Mouse (Mus musculus) kidney, postnatal 10 days (tissue): ENCODE results near the gene Ppm1b.
"Not testable (repeated sequence)": the region's sequence is repeated elsewhere in the genome, so short reads cannot be mapped to it uniquely, and the experiment has no call there.

Experiments
- DNase-seq: peaks from one replicate; pipeline ENCODE4 v3.0.0; 2021; ENCODE audit warnings: mixed read lengths

The Ppm1b gene

GRCm38 (mm10) chr17:84956441-84956840 lies at the start of gene Ppm1b:
Gene Ppm1b (plus strand): TSS chr17:84956741.
- DNase-seq = no peak

GRCm38 (mm10) chr17:84921666-84922376 lies 34.7 kb upstream of the Ppm1b start:
- DNase-seq = no peak

- DNase-seq = no peak
Observed at GRCm38 (mm10) chr17:84924779-84925178, 31.8 kb upstream of the Ppm1b start.

GRCm38 (mm10) chr17:84926233-84926632 lies 30.3 kb upstream of the Ppm1b start:
- no peak for DNase-seq

GRCm38 (mm10) chr17:84927580-84927979 lies 29.0 kb upstream of the Ppm1b start:
- DNase-seq = no peak

- no peak for DNase-seq
Observed at GRCm38 (mm10) chr17:84932943-84933342, 23.6 kb upstream of the Ppm1b start.

GRCm38 (mm10) chr17:84933968-84934367 lies 22.6 kb upstream of the Ppm1b start:
- DNase-seq = no peak

GRCm38 (mm10) chr17:84935620-84936019 lies 20.9 kb upstream of the Ppm1b start:
- DNase-seq = not testable (repeated sequence)

- DNase-seq = no peak
Observed at GRCm38 (mm10) chr17:84936301-84936700, 20.2 kb upstream of the Ppm1b start.

GRCm38 (mm10) chr17:84936809-84937208 lies 19.7 kb upstream of the Ppm1b start:
- DNase-seq = no peak

GRCm38 (mm10) chr17:84937220-84937619 lies 19.3 kb upstream of the Ppm1b start:
- DNase-seq = no peak

- no peak for DNase-seq
Observed at GRCm38 (mm10) chr17:84938215-84938614, 18.3 kb upstream of the Ppm1b start.

GRCm38 (mm10) chr17:84940017-84940731 lies 16.4 kb upstream of the Ppm1b start:
- no peak for DNase-seq

- no peak for DNase-seq
Observed at GRCm38 (mm10) chr17:84941291-84941868, 15.2 kb upstream of the Ppm1b start.

GRCm38 (mm10) chr17:84942358-84943032 lies 14.0 kb upstream of the Ppm1b start:
- DNase-seq = no peak

- DNase-seq = no peak
Observed at GRCm38 (mm10) chr17:84943033-84943393, 13.5 kb upstream of the Ppm1b start.

- DNase-seq = no peak
Observed at GRCm38 (mm10) chr17:84944348-84944747, 12.2 kb upstream of the Ppm1b start.

- DNase-seq = no peak
Observed at GRCm38 (mm10) chr17:84952521-84952920, 4.0 kb upstream of the Ppm1b start.

GRCm38 (mm10) chr17:84953776-84954175 lies 2.8 kb upstream of the Ppm1b start:
- no peak for DNase-seq

- no peak for DNase-seq
Observed at GRCm38 (mm10) chr17:84954881-84955280, 1.7 kb upstream of the Ppm1b start.

GRCm38 (mm10) chr17:84956931-84957486 lies 468 bp downstream of the Ppm1b start:
- DNase-seq = peak; percentile 91

GRCm38 (mm10) chr17:84957487-84958259 lies 1.1 kb downstream of the Ppm1b start:
- DNase-seq = peak; percentile 100
